Mouse (Mus musculus): ENCODE measurements at regions not wholly inside any gene's neighbourhood (a gene's known extent, or its start where the extent isn't known, plus 50 kb on each side); places are given as distances from the start of the nearest gene placed in this dataset.

DNA sequence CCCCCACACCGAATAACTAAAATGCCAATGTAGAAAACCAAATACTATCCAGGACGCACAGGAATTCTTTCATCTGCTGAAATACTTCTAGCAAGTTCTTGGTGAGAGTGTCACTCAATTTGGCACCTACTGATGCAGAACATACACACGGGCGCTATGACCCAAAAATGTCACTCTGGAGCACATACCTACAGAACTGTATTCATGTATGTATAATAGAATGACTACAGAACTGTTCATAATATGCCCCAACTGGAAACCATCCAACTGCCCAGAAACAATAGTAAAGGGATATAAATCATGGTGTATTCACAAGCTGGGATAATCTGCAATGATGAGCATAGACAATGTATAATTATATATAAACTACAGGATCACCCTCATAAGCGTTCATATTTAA, 378.9 kb downstream of the Kif16b start:
- WGBS: 80% methylated on average over 5 of the region's 5 CpGs
- Histone ChIP-seq H3K36me3 (ENCODE audit: control insufficient read depth, insufficient read depth) (no peaks in the 10 kb centered on the region), H3K27me3 (ENCODE audit: control insufficient read depth, insufficient read depth, low read length) (no peaks in the 10 kb centered on the region)

DNA sequence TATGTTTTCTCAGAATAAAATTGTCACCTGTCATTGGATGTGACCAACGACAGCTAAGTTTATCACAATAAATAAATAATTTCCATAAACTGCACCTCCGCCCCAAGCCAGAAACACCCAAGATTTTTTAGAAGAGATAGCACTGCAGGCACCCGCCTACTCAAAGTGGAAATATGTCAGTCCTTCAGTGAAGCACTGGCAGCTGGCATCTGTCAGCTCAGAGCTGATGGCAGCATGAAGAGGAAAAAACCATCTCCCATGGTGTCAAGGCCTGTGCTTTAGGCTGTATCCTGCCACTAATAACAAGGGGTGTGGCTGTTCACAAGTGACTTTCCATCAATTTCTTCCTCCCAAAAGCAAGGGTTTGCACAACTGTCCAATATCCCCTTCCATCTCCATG, 383.6 kb downstream of the Kif16b start:
- Histone ChIP-seq H3K27ac (ENCODE audit: low read length) (no peak overlapping the region), H3K27me3 (ENCODE audit: control insufficient read depth, insufficient read depth, low read length) (no peaks in the 10 kb centered on the region), H3K4me3 (ENCODE audit: low read length) (no peak overlapping the region), H3K4me1 (ENCODE audit: control insufficient read depth, insufficient read depth, low read length) (no peaks in the 10 kb centered on the region), H3K9me3 (replicated peaks; ENCODE audit: control insufficient read depth, low read length) (no peaks in the 10 kb centered on the region), H3K36me3 (ENCODE audit: control insufficient read depth, insufficient read depth) (no peaks in the 10 kb centered on the region), H3K9ac (ENCODE audit: low read length) (no peak overlapping the region), H3K4me2 (ENCODE audit: low read depth, low read length) (no peak overlapping the region)
- ATAC-seq (replicated peaks; ENCODE audit: extremely low read depth, insufficient read depth, low FRiP score): no peak
- 53% methylated on average over 3 of the region's 3 CpGs for WGBS

More for the DNA sequence above, 378.9 kb downstream of the Kif16b start:
- no peaks in the 10 kb centered on the region for H3K4me1 ChIP-seq (ENCODE audit: control insufficient read depth, insufficient read depth, low read length)
- H3K4me3 ChIP-seq (ENCODE audit: low read length): no peak overlapping the region
- H3K9me3 ChIP-seq (replicated peaks; ENCODE audit: control insufficient read depth, low read length): no peaks in the 10 kb centered on the region
- ATAC-seq (replicated peaks; ENCODE audit: extremely low read depth, insufficient read depth, low FRiP score): no peak
- no peak overlapping the region for H3K4me2 ChIP-seq (ENCODE audit: low read depth, low read length)
- no peak overlapping the region for H3K27ac ChIP-seq (ENCODE audit: low read length)
- no peak overlapping the region for H3K9ac ChIP-seq (ENCODE audit: low read length)

DNA sequence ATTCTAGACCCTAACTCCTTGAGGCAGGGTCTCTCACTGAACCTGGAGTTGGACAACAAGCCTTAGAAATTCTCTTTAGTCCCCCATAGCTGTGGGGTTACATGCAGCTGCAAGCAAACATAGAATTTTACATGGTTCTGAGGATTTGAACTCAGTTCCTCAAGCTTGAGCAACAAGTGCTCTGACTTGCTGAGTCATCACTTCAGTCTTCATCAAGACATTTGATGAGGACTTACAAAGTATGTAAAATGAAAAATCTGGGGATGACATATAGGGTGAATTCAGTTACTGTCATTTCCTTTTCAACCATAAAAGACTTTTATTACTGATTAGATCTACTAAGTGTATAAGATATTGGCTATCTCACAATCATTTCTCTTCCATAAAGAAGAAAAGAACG, 396.1 kb downstream of the Kif16b start:
- Histone ChIP-seq H3K9me3 (replicated peaks; ENCODE audit: control insufficient read depth, low read length) (no peaks in the 10 kb centered on the region), H3K27me3 (ENCODE audit: control insufficient read depth, insufficient read depth, low read length) (no peaks in the 10 kb centered on the region), H3K9ac (ENCODE audit: low read length) (no peak overlapping the region), H3K27ac (ENCODE audit: low read length) (no peak overlapping the region), H3K4me1 (ENCODE audit: control insufficient read depth, insufficient read depth, low read length) (no peaks in the 10 kb centered on the region), H3K4me3 (ENCODE audit: low read length) (no peak overlapping the region), H3K4me2 (ENCODE audit: low read depth, low read length) (no peak overlapping the region), H3K36me3 (ENCODE audit: control insufficient read depth, insufficient read depth) (no peaks in the 10 kb centered on the region)
- 78% methylated on average over 1 of the region's 1 CpGs for WGBS
- ATAC-seq (replicated peaks; ENCODE audit: extremely low read depth, insufficient read depth, low FRiP score): no peak
